Mouse (Mus musculus): ENCODE results near the gene Kif18a. TPM values are rescaled to one million over a fixed set of nuclear protein-coding genes. Genes with fewer than 3 reads are reported as not detected.
A peak's percentile ranks its signal among the peaks of the same experiment; 100 is the strongest.

Gene Kif18a
- polyA plus RNA-seq, 1 experiment: 0.48 TPM

DNA sequence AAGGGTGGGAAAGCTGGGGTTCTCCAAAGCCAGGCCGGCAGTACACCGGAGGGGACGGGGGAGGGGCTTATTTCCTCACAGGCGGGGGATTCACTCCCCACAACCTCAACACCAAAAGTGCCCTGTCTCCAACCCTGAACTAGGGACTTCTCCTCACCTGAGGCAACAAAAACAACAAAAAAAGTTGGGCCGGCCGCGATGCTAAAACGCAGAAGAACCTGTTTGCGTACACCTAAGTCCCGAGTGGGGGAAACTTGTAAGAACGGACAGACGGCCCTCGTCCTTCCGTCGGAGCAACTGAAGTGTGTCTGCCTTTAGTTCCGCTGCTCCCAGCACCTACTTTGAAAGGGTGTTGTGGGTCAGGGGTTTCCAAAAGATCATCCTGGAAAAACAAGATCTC, 2.5 kb upstream of the Kif18a start:
- no peak overlapping the region for H3K27ac ChIP-seq (ENCODE audit: insufficient read depth, low read length)
- 2% methylated on average over 16 of the region's 16 CpGs for WGBS
- no peak for TF ChIP-seq CTCF (IDR thresholded peaks at IDR 0.05; ENCODE audit: extremely low read depth, insufficient read depth, insufficient read length, insufficient replicate concordance)
- no peak for TF ChIP-seq POLR2A (IDR thresholded peaks at IDR 0.05; ENCODE audit: low read depth, low read length)
- no peaks in the 10 kb centered on the region for H3K36me3 ChIP-seq (ENCODE audit: control insufficient read depth, insufficient read depth, low read length)
- H3K27me3 ChIP-seq (ENCODE audit: control insufficient read depth, insufficient read depth, low read length): no peaks in the 10 kb centered on the region
- DNase-seq (ENCODE audit: low read depth in 1 of 2, low spot score in 2 of 2): peak; percentile 18 to 45
- no peaks in the 10 kb centered on the region for H3K4me1 ChIP-seq (ENCODE audit: control insufficient read depth, insufficient read depth, insufficient read length)
- H3K4me3 ChIP-seq (ENCODE audit: extremely low read depth, insufficient read depth, insufficient read length): peak overlapping the region; percentile 61

DNA sequence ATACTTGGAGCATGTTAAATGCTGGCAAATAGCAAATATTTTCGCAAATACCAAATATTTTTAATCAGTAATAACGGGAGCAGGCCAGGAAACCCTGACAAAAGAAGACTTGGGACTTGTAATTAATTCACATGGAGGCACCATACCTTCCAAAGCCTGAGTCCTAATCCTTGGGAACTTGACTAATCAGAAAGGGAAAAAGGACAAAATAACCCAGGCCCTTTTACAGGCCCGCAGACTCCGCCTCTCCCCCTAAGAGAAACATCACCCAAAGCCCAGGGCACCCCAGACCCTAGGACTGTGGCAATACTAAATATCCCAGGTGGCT, 302 bp upstream of the Kif18a start:
- no peak for TF ChIP-seq POLR2A (IDR thresholded peaks at IDR 0.05; ENCODE audit: low read depth, low read length)
- TF ChIP-seq CTCF (IDR thresholded peaks at IDR 0.05; ENCODE audit: extremely low read depth, insufficient read depth, insufficient read length, insufficient replicate concordance): no peak
- Histone ChIP-seq H3K27ac (ENCODE audit: insufficient read depth, low read length) (peak overlapping the region; percentile 61; the same call in 1 of the 2 replicates), H3K36me3 (ENCODE audit: control insufficient read depth, insufficient read depth, low read length) (no peaks in the 10 kb centered on the region), H3K27me3 (ENCODE audit: control insufficient read depth, insufficient read depth, low read length) (no peaks in the 10 kb centered on the region), H3K4me3 (ENCODE audit: extremely low read depth, insufficient read depth, insufficient read length) (peak overlapping the region; percentile 78; the same call in 1 of the 2 replicates), H3K4me1 (ENCODE audit: control insufficient read depth, insufficient read depth, insufficient read length) (no peaks in the 10 kb centered on the region)
- WGBS: 11% methylated on average over 4 of the region's 4 CpGs
- no peak for DNase-seq (ENCODE audit: low read depth in 1 of 2, low spot score in 2 of 2)

DNA sequence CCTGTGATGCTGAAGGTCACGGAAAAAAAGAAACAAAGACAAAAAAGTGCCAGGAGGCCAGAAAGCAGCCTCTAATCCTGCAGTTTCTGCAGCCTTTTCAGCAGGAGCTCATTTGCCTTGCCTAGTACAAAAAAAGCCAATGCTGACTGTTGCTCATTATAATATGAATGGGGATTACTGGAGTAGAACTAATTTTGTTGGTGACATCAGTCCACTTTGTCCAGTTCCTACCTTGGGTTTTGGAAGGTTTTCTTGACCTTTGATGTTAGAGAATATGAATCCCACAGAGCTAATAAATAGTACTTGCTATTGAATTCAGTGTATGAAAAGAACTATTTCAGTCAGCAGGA, 778 bp downstream of the Kif18a start:
- Histone ChIP-seq H3K27ac (ENCODE audit: insufficient read depth, low read length) (peak overlapping the region; percentile 69; the same call in 1 of the 2 replicates), H3K36me3 (ENCODE audit: control insufficient read depth, insufficient read depth, low read length) (no peaks in the 10 kb centered on the region), H3K27me3 (ENCODE audit: control insufficient read depth, insufficient read depth, low read length) (no peaks in the 10 kb centered on the region), H3K4me3 (ENCODE audit: extremely low read depth, insufficient read depth, insufficient read length) (peak overlapping the region; percentile 78), H3K4me1 (ENCODE audit: control insufficient read depth, insufficient read depth, insufficient read length) (no peaks in the 10 kb centered on the region)
- TF ChIP-seq CTCF (IDR thresholded peaks at IDR 0.05; ENCODE audit: extremely low read depth, insufficient read depth, insufficient read length, insufficient replicate concordance) (no peak), POLR2A (IDR thresholded peaks at IDR 0.05; ENCODE audit: low read depth, low read length) (no peak)
- no peak for DNase-seq (ENCODE audit: low read depth in 1 of 2, low spot score in 2 of 2)
- WGBS: 5% methylated on average over 1 of the region's 1 CpGs

DNA sequence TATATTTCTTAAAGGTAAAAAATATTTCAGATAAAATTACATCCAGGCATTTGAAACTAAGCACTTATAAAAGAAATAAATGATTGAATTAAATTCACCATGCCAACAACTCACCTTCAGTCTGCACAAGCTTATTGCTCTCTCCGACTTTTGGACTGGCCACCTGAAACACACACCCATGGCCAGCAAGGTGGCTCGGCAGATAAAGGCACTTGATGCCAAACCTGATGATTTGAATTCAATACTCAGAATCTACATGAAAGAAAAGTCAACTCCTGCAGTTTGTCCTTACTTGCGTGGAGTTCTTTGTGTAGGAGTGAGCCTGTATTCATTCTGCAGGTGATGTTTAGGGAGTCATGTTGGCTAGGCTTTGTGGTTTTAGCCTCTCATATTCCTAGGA, 3.6 kb downstream of the Kif18a start:
- DNase-seq (ENCODE audit: low read depth in 1 of 2, low spot score in 2 of 2): no peak
- no peaks in the 10 kb centered on the region for H3K36me3 ChIP-seq (ENCODE audit: control insufficient read depth, insufficient read depth, low read length)
- H3K4me3 ChIP-seq (ENCODE audit: extremely low read depth, insufficient read depth, insufficient read length): no peak overlapping the region
- no peaks in the 10 kb centered on the region for H3K4me1 ChIP-seq (ENCODE audit: control insufficient read depth, insufficient read depth, insufficient read length)
- TF ChIP-seq CTCF (IDR thresholded peaks at IDR 0.05; ENCODE audit: extremely low read depth, insufficient read depth, insufficient read length, insufficient replicate concordance) (no peak), POLR2A (IDR thresholded peaks at IDR 0.05; ENCODE audit: low read depth, low read length) (no peak)
- WGBS: 87% methylated on average over 3 of the region's 3 CpGs
- no peak overlapping the region for H3K27ac ChIP-seq (ENCODE audit: insufficient read depth, low read length)
- no peaks in the 10 kb centered on the region for H3K27me3 ChIP-seq (ENCODE audit: control insufficient read depth, insufficient read depth, low read length)

DNA sequence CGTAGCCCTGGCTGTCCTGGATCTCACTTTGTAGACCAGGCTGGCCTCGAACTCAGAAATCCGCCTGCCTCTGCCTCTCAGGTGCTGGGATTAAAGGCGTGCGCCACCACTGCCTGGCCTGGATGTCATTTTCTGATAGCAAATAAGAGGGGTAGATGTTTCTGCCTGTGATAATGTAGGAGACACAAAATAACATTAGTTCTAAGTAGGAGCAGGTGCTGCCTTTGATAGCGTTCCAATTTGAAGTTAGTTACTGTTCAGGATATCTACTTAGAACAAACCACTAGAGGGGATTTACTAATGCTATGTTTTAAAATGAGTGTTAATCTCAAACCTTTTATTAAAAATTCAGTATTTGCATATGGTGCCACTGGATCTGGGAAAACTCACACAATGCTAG, 8.8 kb downstream of the Kif18a start:
- Histone ChIP-seq H3K27me3 (ENCODE audit: control insufficient read depth, insufficient read depth, low read length) (no peaks in the 10 kb centered on the region), H3K4me1 (ENCODE audit: control insufficient read depth, insufficient read depth, insufficient read length) (no peaks in the 10 kb centered on the region), H3K4me3 (ENCODE audit: extremely low read depth, insufficient read depth, insufficient read length) (no peak overlapping the region), H3K36me3 (ENCODE audit: control insufficient read depth, insufficient read depth, low read length) (no peaks in the 10 kb centered on the region; the same call in 1 of the 2 replicates), H3K27ac (ENCODE audit: insufficient read depth, low read length) (no peak overlapping the region)
- WGBS: 95% methylated on average over 6 of the region's 6 CpGs
- no peak for DNase-seq (ENCODE audit: low read depth in 1 of 2, low spot score in 2 of 2)
- TF ChIP-seq CTCF (IDR thresholded peaks at IDR 0.05; ENCODE audit: extremely low read depth, insufficient read depth, insufficient read length, insufficient replicate concordance) (no peak), POLR2A (IDR thresholded peaks at IDR 0.05; ENCODE audit: low read depth, low read length) (no peak)

DNA sequence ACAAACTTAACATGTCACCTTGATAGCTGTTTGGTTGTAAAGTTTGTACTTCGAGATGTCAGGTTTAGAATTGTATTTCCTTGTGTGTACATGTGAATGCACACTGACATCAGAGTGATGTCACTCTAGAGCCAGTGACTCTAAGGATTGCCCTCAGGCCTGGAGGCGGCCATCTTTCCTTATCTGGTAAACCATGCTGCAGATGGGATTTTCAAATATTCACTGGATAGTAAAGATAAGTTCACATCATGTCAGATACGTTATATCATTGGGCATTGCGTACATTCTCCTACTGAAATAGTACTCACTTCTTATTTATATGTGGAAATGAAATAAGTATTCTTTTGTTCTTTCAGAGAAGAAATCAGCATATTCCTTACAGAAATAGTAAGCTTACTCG, 15.7 kb downstream of the Kif18a start:
- WGBS: 89% methylated on average over 5 of the region's 5 CpGs
- TF ChIP-seq POLR2A (IDR thresholded peaks at IDR 0.05; ENCODE audit: low read depth, low read length): no peak
- TF ChIP-seq CTCF (IDR thresholded peaks at IDR 0.05; ENCODE audit: extremely low read depth, insufficient read depth, insufficient read length, insufficient replicate concordance): no peak
- no peak overlapping the region for H3K27ac ChIP-seq (ENCODE audit: insufficient read depth, low read length)

DNA sequence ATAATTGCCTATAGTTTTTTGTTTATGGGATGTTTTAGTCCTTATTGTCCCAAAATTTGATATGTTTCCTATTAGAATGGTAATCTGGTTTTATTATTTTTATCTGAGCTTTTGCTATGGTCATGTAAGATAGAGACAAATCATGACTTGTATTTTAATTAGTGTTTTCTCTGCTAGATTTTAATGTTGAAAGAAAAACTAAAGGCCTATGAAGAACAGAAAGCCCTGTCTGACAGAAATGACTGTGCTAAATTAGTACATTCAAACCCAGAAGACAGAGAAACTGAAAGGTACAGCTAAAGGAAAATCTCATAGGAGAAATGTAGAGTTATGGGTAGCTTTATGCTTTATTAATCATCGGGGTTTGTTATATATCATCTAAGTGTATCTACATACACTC, 17.6 kb downstream of the Kif18a start:
- H3K4me1 ChIP-seq (ENCODE audit: control insufficient read depth, insufficient read depth, insufficient read length): no peaks in the 10 kb centered on the region
- H3K27ac ChIP-seq (ENCODE audit: insufficient read depth, low read length): no peak overlapping the region
- DNase-seq (ENCODE audit: low read depth in 1 of 2, low spot score in 2 of 2): no peak
- 100% methylated on average over 1 of the region's 1 CpGs for WGBS
- TF ChIP-seq POLR2A (IDR thresholded peaks at IDR 0.05; ENCODE audit: low read depth, low read length) (no peak), CTCF (IDR thresholded peaks at IDR 0.05; ENCODE audit: extremely low read depth, insufficient read depth, insufficient read length, insufficient replicate concordance) (no peak)
- H3K27me3 ChIP-seq (ENCODE audit: control insufficient read depth, insufficient read depth, low read length): no peaks in the 10 kb centered on the region
- H3K4me3 ChIP-seq (ENCODE audit: extremely low read depth, insufficient read depth, insufficient read length): no peak overlapping the region
- H3K36me3 ChIP-seq (ENCODE audit: control insufficient read depth, insufficient read depth, low read length): no peaks in the 10 kb centered on the region; the same call in 1 of the 2 replicates

More for the DNA sequence above, 15.7 kb downstream of the Kif18a start:
- H3K4me3 ChIP-seq (ENCODE audit: extremely low read depth, insufficient read depth, insufficient read length): no peak overlapping the region
- no peaks in the 10 kb centered on the region; the same call in 1 of the 2 replicates for H3K36me3 ChIP-seq (ENCODE audit: control insufficient read depth, insufficient read depth, low read length)
- H3K27me3 ChIP-seq (ENCODE audit: control insufficient read depth, insufficient read depth, low read length): no peaks in the 10 kb centered on the region
- DNase-seq (ENCODE audit: low read depth in 1 of 2, low spot score in 2 of 2): no peak
- no peaks in the 10 kb centered on the region for H3K4me1 ChIP-seq (ENCODE audit: control insufficient read depth, insufficient read depth, insufficient read length)
